In genomic region chr7:87793896-87794295, GRCm38 (mm10) we compare ENCODE assay signal across 17 mouse cellular contexts.
"Had no signal": no experiment of that assay in that cellular context is flagged by ENCODE, and none has a peak within 500 bp of the region (broad histone marks: within the 10 kb centered on the region; RNA-seq: fewer than 3 reads in every experiment).

No protein-coding gene starts in this region.

- DNase-seq: left cerebral cortex, postnatal 4 days; liver; liver, embryonic 13.5 days; liver, postnatal 0 days; lung, adult 18-20 months; lung, adult 2 months; lung, embryonic 14.5 days; lung, postnatal 10 days; lung, postnatal 14 days; lung, postnatal 36 days; lung, postnatal 4 days; midbrain, embryonic 14.5 days had no signal

- ATAC-seq: liver, embryonic 12.5 days; liver, postnatal 0 days; lung, postnatal 0 days; midbrain, embryonic 13.5 days; midbrain, embryonic 15.5 days; midbrain, embryonic 16.5 days had no signal
